Mouse (Mus musculus): ENCODE data around the gene Calml4. TPM values are rescaled to one million over a fixed set of nuclear protein-coding genes. Genes with fewer than 3 reads are reported as not detected.

Gene Calml4
- 0.30 TPM for polyA plus RNA-seq (2012; fragmentation: generic; extraction: Trizol)
- long read RNA-seq, experiment 1, partial matches to known transcripts: 0 of 4 reads
- long read RNA-seq, experiment 1, other reads (novel, unspliced or antisense): 0 of 4 reads
- long read RNA-seq, experiment 2: 0 reads

- no peak for TF ChIP-seq USF1 (IDR thresholded peaks at IDR 0.05; ENCODE audit: low read depth)
- no peak for TF ChIP-seq MYOD1 (IDR thresholded peaks at IDR 0.05; ENCODE audit: control insufficient read depth, insufficient read length, low read depth)
- TF ChIP-seq MYOG (IDR thresholded peaks at IDR 0.05; ENCODE audit: control insufficient read depth, extremely low read depth, insufficient read length): no peak
- TF ChIP-seq CEBPB (IDR thresholded peaks at IDR 0.05; ENCODE audit: low read depth): no peak
- TF ChIP-seq FOSL1 (IDR thresholded peaks at IDR 0.05; ENCODE audit: insufficient read depth, low read length, poor library complexity, severe bottlenecking): no peak
- no peak for TF ChIP-seq MAX (IDR thresholded peaks at IDR 0.05)
- TF ChIP-seq CTCF (IDR thresholded peaks at IDR 0.05; ENCODE audit: control insufficient read depth, insufficient read depth, insufficient read length): no peak
- Histone ChIP-seq H3K27me3 (ENCODE audit: control insufficient read depth, insufficient read depth, insufficient read length) (peaks cover 4% of the 10 kb centered on the region), H3K79me3 (ENCODE audit: low read depth) (no peaks in the 10 kb centered on the region), H3ac (ENCODE audit: control insufficient read depth, insufficient read length, low read depth) (no peak within 1 kb of the TSS), H3K4me3 (ENCODE audit: insufficient read depth, poor library complexity, severe bottlenecking) (no peak within 1 kb of the TSS), H3K36me3 (ENCODE audit: control insufficient read depth, insufficient read depth) (no peaks in the 10 kb centered on the region), H3K79me2 (ENCODE audit: control insufficient read depth, insufficient read depth) (no peaks in the 10 kb centered on the region)
Observed at GRCm38 (mm10) chr9:62857719-62858261, at the start of gene Calml4. Gene Calml4 (plus strand): TSS chr9:62858080.

GRCm38 (mm10) chr9:62810095-62810494 lies 47.8 kb upstream of the Calml4 start:
- Histone ChIP-seq H3K27me3 (ENCODE audit: control insufficient read depth, insufficient read depth, insufficient read length) (no peaks in the 10 kb centered on the region), H3K79me2 (ENCODE audit: control insufficient read depth, insufficient read depth) (peaks cover 65% of the 10 kb centered on the region), H3ac (ENCODE audit: control insufficient read depth, insufficient read length, low read depth) (peak overlapping the region; percentile 50), H3K36me3 (ENCODE audit: control insufficient read depth, insufficient read depth) (peaks cover 4% of the 10 kb centered on the region), H3K79me3 (ENCODE audit: low read depth) (peaks cover 61% of the 10 kb centered on the region), H3K4me3 (ENCODE audit: insufficient read depth, poor library complexity, severe bottlenecking) (peak overlapping the region; percentile 87)
- no peak for TF ChIP-seq MYOD1 (IDR thresholded peaks at IDR 0.05; ENCODE audit: control insufficient read depth, insufficient read length, low read depth)
- TF ChIP-seq FOSL1 (IDR thresholded peaks at IDR 0.05; ENCODE audit: insufficient read depth, low read length, poor library complexity, severe bottlenecking): no peak
- no peak for TF ChIP-seq MYOG (IDR thresholded peaks at IDR 0.05; ENCODE audit: control insufficient read depth, extremely low read depth, insufficient read length)
- no peak for TF ChIP-seq CTCF (IDR thresholded peaks at IDR 0.05; ENCODE audit: control insufficient read depth, insufficient read depth, insufficient read length)
- TF ChIP-seq CEBPB (IDR thresholded peaks at IDR 0.05; ENCODE audit: low read depth): no peak
- TF ChIP-seq USF1 (IDR thresholded peaks at IDR 0.05; ENCODE audit: low read depth): no peak
- TF ChIP-seq MAX (IDR thresholded peaks at IDR 0.05): no peak

GRCm38 (mm10) chr9:62810543-62811515 lies 47.1 kb upstream of the Calml4 start:
- H3ac ChIP-seq (ENCODE audit: control insufficient read depth, insufficient read length, low read depth): peak overlapping the region; percentile 66
- no peaks in the 10 kb centered on the region for H3K27me3 ChIP-seq (ENCODE audit: control insufficient read depth, insufficient read depth, insufficient read length)
- TF ChIP-seq FOSL1 (IDR thresholded peaks at IDR 0.05; ENCODE audit: insufficient read depth, low read length, poor library complexity, severe bottlenecking) (no peak), CTCF (IDR thresholded peaks at IDR 0.05; ENCODE audit: control insufficient read depth, insufficient read depth, insufficient read length) (peak; percentile 0)

GRCm38 (mm10) chr9:62811516-62812121 lies 46.3 kb upstream of the Calml4 start, which contains the start of gene Fem1b:
Gene Fem1b (minus strand): TSS chr9:62811934.
- Histone ChIP-seq H3K79me3 (ENCODE audit: low read depth) (peaks cover 46% of the 10 kb centered on the region), H3K4me3 (ENCODE audit: insufficient read depth, poor library complexity, severe bottlenecking) (peak within 1 kb of the TSS; percentile 87), H3ac (ENCODE audit: control insufficient read depth, insufficient read length, low read depth) (peak within 1 kb of the TSS; percentile 66), H3K79me2 (ENCODE audit: control insufficient read depth, insufficient read depth) (peaks cover 50% of the 10 kb centered on the region), H3K36me3 (ENCODE audit: control insufficient read depth, insufficient read depth) (peaks cover 4% of the 10 kb centered on the region), H3K27me3 (ENCODE audit: control insufficient read depth, insufficient read depth, insufficient read length) (no peaks in the 10 kb centered on the region)
- TF ChIP-seq MAX (IDR thresholded peaks at IDR 0.05): no peak
- TF ChIP-seq CEBPB (IDR thresholded peaks at IDR 0.05; ENCODE audit: low read depth): no peak
- no peak for TF ChIP-seq FOSL1 (IDR thresholded peaks at IDR 0.05; ENCODE audit: insufficient read depth, low read length, poor library complexity, severe bottlenecking)
- TF ChIP-seq CTCF (IDR thresholded peaks at IDR 0.05; ENCODE audit: control insufficient read depth, insufficient read depth, insufficient read length): no peak
- TF ChIP-seq MYOG (IDR thresholded peaks at IDR 0.05; ENCODE audit: control insufficient read depth, extremely low read depth, insufficient read length): no peak
- no peak for TF ChIP-seq MYOD1 (IDR thresholded peaks at IDR 0.05; ENCODE audit: control insufficient read depth, insufficient read length, low read depth)
- no peak for TF ChIP-seq USF1 (IDR thresholded peaks at IDR 0.05; ENCODE audit: low read depth)

More at GRCm38 (mm10) chr9:62810543-62811515, 47.1 kb upstream of the Calml4 start:
- Histone ChIP-seq H3K4me3 (ENCODE audit: insufficient read depth, poor library complexity, severe bottlenecking) (peak overlapping the region; percentile 87), H3K79me3 (ENCODE audit: low read depth) (peaks cover 53% of the 10 kb centered on the region), H3K79me2 (ENCODE audit: control insufficient read depth, insufficient read depth) (peaks cover 58% of the 10 kb centered on the region), H3K36me3 (ENCODE audit: control insufficient read depth, insufficient read depth) (peaks cover 4% of the 10 kb centered on the region)
